Mouse (Mus musculus) kidney, postnatal 10 days (tissue): ENCODE measurements around the gene Usp4.
A peak's percentile ranks its signal among the peaks of the same experiment; 100 is the strongest.
"Not testable (repeated sequence)": the region's sequence is repeated elsewhere in the genome, so short reads cannot be mapped to it uniquely, and the experiment has no call there.

Experiments
- DNase-seq: peaks from one replicate; pipeline ENCODE4 v3.0.0; 2021; ENCODE audit warnings: mixed read lengths

Usp4 gene

GRCm38 (mm10) chr9:108347540-108348289 lies at the start of gene Usp4:
Gene Usp4, plus strand, starts transcription at chr9:108347853.
- DNase-seq = peak; percentile 96

- no peak for DNase-seq
Observed at GRCm38 (mm10) chr9:108301853-108302252, 45.8 kb upstream of the Usp4 start.

GRCm38 (mm10) chr9:108304716-108305115 lies 42.9 kb upstream of the Usp4 start:
- DNase-seq = no peak

GRCm38 (mm10) chr9:108305170-108305569 lies 42.5 kb upstream of the Usp4 start:
- peak; percentile 25 for DNase-seq

- peak; percentile 98 for DNase-seq
Observed at GRCm38 (mm10) chr9:108305629-108306520, 41.8 kb upstream of the Usp4 start, which contains the start of the genes Rhoa and Tcta. Gene Rhoa, plus strand, starts transcription at chr9:108306129. Gene Tcta, minus strand, starts transcription at chr9:108306160.

DNA sequence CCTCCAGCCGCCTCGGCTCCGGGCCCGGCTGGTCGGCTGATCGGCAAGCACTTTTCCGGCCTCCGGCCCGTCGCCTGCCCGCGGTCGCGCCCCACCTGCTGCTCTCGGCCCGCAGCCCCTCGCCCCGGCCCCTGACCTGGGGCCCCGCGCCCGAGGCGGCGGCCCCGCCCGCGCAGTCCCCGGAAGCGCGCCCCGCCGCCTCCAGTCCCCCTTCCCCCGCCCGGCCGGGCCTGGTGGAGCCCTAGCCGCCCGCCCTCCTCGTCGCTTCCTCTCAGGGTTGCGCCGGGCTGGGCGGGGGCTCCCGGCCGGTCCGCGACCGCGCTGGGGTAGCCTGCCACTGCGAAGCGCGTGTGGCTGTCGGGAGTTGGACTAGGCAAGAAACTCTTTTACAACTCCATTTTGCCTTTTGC lies 41.1 kb upstream of the Usp4 start:
- DNase-seq = peak; percentile 93

- DNase-seq = no peak
Observed at GRCm38 (mm10) chr9:108307021-108307807, 40.4 kb upstream of the Usp4 start.

GRCm38 (mm10) chr9:108308141-108308540 lies 39.5 kb upstream of the Usp4 start:
- DNase-seq = no peak

- peak; percentile 27 for DNase-seq
Observed at GRCm38 (mm10) chr9:108317572-108317971, 30.1 kb upstream of the Usp4 start.

DNA sequence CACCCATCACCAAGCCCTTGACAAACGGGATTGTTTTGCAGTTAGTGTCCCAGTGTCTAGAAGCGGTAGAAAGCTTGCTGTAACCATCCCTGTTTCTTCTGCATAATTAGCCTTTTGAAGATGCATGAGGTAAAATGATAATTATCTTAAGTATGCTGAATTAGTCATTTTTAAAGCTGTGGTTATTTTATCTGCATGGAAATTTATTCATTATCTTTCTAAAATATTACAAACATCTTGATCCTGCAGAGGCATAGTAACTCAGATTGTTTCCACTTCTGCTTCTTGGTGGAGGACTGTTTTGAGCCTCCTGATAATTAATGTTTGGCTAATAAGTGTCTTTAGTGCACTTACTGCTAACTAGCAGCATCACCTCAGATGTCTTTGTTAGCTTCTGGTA lies 29.2 kb upstream of the Usp4 start:
- DNase-seq = no peak

DNA sequence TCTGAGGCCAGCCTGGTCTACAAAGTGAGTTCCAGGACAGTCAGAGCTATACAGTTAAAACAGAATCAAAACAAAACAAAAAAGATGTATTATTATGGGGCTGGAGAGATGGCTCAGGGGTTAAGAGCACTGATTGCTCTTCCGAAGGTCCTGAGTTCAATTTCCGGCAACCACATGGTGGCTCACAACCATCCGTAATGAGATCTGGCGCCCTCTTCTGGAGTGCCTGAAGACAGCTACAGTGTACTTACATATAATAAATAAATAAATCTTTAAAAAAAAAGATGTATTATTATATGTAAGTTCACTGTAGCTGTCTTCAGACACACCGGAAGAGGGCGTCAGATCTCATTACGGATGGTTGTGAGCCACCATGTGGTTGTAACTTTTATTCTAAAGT lies 25.6 kb upstream of the Usp4 start:
- not testable (repeated sequence) for DNase-seq

GRCm38 (mm10) chr9:108324784-108325183 lies 22.9 kb upstream of the Usp4 start:
- no peak for DNase-seq

DNA sequence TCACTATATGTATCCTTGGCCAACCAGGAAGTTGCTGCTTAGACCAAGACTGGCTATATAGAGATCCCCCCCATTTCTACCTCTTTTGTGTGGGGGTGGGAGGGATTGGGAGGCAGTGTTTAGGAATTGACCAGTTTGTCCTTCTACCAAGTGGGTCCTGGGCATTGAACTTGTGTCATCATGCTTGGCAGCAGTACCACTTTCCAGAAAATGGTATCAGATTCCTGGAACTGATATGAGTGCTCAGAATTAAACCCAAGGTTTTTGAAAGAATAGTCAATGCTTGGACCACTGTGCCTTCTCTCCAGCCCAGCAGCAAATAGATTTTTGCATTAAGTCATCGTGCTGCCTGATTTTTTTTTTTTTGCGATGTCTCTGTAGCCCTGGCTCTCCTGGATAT lies 21.8 kb upstream of the Usp4 start:
- DNase-seq = no peak

GRCm38 (mm10) chr9:108337848-108338550 lies 9.7 kb upstream of the Usp4 start:
- DNase-seq = no peak

DNA sequence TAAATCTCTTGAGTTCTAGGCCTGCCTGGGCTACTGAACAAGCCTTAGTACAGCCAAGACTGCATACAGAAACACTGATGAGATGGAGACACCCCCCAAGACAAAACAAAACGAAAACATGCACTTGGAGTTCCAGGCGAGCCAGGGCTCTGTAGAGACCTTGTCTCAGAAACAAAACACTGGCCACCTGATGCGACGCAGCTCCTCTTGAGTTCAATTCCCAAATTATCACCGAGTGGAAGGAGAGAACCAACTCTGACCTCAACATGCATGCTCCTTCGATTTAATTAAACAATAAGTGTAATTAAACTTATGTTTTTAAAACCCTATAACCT lies 9.1 kb upstream of the Usp4 start:
- DNase-seq = peak; percentile 24

DNA sequence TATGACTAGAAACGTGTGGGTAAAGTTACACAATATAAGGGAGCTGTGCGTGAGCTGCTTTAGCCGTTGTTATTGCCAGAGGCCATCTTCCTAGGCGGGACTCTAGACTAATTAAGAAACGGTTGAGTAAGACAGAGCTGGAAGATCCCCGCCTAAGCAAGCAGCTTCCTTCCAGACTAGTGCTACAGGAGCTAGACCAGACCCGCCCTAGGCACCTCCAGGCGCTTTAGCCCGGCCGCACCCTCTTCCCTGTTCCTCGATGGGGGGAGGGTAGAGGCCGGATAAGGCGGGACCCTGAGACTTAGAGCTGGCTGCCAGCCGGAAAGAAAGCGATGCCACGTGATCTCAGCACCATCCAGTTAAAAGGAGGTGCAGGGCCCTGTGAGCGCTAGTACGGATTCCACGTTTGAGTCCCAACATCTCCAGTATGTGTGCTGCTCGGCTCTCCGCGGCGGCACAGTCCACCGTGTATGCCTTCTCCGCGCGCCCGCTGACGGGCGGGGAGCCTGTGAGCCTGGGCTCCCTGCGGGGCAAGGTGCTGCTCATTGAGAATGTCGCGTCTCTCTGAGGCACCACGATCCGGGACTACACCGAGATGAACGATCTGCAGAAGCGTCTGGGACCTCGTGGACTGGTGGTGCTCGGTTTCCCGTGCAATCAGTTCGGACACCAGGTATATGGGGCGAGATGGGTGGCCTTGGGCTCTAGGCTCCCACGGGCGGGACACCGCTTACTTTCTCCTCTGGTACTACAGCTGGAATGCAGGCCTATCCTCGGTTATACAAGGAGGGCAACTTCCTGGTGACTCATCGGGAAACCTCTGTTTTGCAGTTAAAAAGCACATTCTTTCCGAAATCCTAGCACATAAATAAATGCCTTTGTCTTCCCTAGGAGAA lies 8.5 kb upstream of the Usp4 start, which contains the start of gene Gpx1:
Gene Gpx1, plus strand, starts transcription at position 18 of the 896 bp plus-strand sequence.
- peak; percentile 96 for DNase-seq

GRCm38 (mm10) chr9:108339886-108340257 lies 7.8 kb upstream of the Usp4 start:
- DNase-seq = peak; percentile 42

DNA sequence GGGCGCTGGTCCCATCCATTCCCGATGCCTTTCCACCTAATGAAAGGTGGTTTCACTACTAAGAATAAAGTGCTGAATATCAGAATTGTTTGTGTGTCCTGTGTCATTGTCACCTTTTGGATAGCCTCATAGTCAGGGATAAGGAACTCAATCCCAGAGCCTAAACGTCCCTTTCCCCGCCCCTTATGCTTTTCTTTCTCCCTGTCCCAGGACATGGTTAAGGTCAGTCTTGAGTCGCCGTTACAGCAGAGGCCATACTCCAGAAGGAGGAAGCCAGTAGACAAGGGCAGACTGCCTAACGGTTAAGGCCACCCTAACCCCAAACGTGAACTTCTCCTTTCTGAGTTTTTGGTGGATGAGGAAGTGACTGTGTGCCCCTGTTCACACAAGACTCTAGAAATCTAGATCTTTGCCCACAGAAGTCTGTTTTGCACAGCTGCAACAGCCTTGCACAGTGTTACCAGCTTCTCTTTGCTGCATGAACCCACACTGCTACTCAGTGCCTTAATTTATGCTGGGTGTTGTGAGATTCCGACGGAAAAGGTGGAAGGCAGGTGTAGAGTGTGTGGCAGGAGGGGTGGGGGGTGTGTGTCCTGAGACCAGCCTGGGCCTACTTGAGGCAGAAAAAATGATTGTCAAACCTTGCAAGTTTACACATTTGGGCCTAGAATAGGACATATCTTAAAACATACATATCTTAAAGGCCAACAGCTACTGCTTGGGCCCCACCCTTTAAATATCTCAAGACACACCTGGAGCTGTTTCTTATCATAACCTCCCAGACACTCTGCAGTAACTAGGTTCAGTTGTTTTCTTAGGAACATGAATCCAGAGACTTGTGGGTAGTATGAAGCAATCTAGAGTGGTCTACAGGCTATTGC lies 7.2 kb upstream of the Usp4 start:
- peak; percentile 22 for DNase-seq

DNA sequence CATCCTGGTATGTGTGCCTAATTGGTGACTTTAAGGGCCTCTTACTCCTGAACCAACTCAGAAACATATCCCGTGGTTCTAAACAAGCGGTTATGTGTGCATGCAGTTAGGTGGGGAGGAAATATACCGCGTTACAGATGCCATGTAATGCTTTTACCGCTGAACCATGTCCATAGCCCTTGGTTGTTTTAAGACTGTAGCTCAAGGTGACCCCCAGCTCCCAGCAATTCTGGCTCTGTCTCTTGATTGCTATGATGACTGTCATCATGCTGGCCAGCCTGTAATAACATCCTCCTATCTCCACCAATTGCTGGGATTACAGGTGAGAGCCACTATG lies 6.5 kb upstream of the Usp4 start:
- DNase-seq = no peak

GRCm38 (mm10) chr9:108341801-108342200 lies 5.9 kb upstream of the Usp4 start:
- peak; percentile 25 for DNase-seq
